Mouse (Mus musculus): ENCODE results near the gene Dph5.
"Not testable (repeated sequence)": the region's sequence is repeated elsewhere in the genome, so short reads cannot be mapped to it uniquely, and the experiment has no call there.

Gene Dph5

DNA sequence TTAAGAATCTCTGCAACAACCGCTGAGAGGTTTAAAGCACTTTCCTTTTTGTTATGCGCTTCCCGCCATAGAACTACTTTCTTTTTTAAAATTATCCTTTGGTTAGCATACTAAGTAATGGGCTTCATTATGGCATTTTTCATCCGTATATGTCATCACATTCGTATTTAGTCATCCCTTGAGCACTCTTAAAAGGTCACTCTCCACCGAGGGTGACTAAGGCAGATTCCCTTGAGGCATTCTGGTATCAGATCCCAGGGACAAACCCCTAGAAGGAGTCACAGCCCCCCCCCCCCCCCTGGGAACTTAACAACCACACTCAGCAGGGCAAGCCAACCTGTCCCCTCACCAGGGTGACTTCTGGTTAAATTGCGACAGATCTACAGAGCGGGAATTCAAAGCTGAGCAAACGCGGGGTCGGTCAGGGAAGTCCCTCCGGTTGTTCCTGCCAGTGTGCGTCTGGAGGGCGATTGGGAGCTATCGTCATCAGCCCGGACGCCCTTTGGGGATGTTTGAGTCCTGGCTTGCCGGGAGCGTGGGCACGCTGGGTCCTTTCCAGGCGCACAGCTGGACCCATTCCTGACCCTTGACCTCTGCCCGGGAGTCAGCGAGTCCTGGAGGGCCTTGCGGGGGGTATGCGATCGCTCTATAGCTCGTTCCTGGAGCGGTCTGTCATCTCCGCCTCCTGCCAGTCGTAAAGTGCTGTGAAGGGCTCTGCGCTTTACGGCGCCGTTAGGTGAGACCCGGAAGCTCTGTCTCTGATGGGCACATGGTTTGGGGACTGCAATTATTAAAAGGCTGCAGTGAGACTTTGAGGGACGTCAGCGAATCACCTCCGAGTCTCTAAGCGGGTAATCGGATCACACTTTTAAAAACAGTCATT lies at the start of gene Dph5:
Gene Dph5 (plus strand): TSS at position 411 of the 883 bp plus-strand sequence.
- peak; percentile 92 for DNase-seq (ENCODE audit: low spot score in 2 of 2)

- peak in 1 of 2 experiments; percentile 10 for DNase-seq (ENCODE audit: low spot score in 2 of 2)
These were observed 43.1 kb upstream of the Dph5 start for GRCm38 (mm10) chr3:115844566-115844965.

- no peak for DNase-seq (ENCODE audit: low spot score in 2 of 2)
These were observed 42.5 kb upstream of the Dph5 start for GRCm38 (mm10) chr3:115845032-115845618.

DNA sequence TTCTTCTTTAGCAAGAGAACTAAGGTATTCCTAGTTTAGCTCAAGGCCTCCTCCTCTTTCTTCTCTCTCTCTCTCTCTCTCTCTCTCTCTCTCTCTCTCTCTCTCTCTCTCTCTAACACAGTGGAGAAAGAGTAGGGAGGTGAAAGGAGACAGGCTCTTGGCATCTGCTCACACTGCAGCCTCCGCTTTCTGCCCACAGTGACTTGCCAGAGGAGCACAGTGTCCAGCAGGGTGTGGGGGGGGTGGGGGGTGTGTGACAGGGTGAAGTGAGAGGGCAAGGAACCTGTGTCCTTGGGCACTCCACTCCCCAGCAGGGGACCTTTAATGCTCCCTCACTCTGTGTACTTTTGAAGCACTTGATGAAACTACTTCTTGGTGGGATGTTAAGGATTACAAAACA lies 41.9 kb upstream of the Dph5 start:
- DNase-seq (ENCODE audit: low spot score in 2 of 2), result peak in 1 of 2 experiments; percentile 7

DNA sequence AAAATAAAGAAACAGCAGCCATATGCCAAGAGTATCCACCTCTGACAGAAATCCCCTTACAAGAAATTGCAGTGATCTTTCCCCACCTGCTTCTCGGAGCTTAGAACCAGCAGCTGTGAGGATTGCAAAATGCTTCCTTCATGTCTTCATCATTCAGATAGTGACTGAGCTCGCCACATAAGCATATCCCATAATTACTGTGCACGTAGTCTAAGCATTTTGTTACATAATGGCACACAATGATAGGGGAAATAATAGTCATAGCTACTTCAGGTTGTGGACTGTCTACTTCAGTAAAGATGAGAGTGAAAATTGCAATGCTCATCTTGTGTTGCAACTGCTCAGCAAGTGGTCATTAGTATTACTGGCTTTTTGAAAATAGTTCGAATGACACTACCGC lies 41.5 kb upstream of the Dph5 start:
- DNase-seq (ENCODE audit: low spot score in 2 of 2), result no peak

GRCm38 (mm10) chr3:115848686-115849480 lies 38.8 kb upstream of the Dph5 start:
- no peak for DNase-seq (ENCODE audit: low spot score in 2 of 2)

- DNase-seq (ENCODE audit: low spot score in 2 of 2), result no peak
These were observed 36.7 kb upstream of the Dph5 start for GRCm38 (mm10) chr3:115850946-115851345.

DNA sequence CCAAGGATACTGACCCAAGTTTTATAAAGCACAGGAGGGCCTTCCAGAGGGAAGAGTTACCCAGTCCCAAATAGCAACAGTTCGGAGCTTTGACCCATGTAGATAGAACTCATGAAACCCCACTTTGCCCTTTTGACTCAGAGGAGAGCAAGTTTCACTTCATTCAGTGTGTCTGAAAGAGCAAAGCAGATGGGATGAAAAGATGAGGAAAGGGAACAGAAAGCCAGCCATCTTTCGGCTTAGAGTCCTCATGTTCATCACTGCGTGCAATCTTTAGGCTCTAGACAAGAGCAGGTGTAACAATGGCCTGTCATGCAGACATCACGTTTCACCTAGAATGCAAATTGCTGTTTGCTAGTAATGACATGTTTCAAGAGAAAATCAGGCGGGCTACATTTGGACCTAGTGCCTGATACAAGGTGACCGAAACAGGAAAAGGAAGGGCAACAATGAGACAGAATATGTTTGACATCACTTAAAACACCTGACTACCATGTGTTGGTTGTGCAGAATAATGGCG lies 32.9 kb upstream of the Dph5 start:
- DNase-seq (ENCODE audit: low spot score in 2 of 2), result no peak

- DNase-seq (ENCODE audit: low spot score in 2 of 2), result peak in 1 of 2 experiments; percentile 25
These were observed 32.1 kb upstream of the Dph5 start for GRCm38 (mm10) chr3:115855576-115855975.

DNA sequence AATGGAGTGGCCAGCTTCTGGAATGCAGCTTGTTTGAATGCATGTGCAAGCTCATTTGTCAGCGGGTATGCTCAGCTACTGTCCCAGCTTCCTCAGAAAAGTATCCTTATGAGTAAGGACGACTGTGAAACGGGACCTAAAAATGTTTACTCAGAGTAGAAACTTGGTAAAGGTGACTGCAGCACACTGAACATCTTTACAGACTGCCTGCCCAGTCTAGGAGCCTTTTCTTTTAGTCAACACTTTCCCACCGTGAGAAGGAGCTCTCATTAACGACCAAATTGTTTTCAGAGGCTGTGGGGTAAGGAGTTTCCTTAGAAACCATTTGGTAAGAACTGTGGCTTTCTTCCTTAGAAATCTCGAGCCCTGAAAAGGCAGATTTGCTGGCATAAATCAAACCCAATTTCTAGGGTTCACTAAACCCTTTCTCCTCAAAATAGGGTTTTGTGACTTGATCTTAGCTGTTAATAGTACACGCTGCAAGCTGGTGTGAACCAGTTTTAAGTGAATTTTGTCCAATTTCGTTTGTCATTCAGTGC lies 31.1 kb upstream of the Dph5 start:
- peak in 1 of 2 experiments; percentile 4 for DNase-seq (ENCODE audit: low spot score in 2 of 2)

GRCm38 (mm10) chr3:115857436-115857835 lies 30.2 kb upstream of the Dph5 start:
- no peak for DNase-seq (ENCODE audit: low spot score in 2 of 2)

- no peak for DNase-seq (ENCODE audit: low spot score in 2 of 2)
These were observed 28.8 kb upstream of the Dph5 start for GRCm38 (mm10) chr3:115858822-115859221.

DNA sequence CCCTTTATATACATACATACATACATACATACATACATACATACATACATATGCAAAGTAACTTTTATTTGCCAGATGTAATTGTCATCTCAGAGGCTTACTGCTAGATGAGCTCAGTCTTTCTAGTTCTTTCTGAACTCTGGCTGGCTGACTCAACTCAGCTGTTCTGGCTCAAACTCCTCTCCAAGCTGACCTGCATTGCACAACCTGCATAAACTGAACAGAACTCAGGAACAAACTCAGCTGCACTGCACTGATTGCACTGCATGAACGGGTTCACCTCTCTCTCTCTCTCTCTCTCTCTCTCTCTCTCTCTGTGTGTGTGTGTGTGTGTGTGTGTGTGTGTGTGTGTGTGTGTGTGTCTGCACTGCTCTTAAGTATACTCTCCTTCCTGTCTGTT lies 26.9 kb upstream of the Dph5 start:
- DNase-seq (ENCODE audit: low spot score in 2 of 2), result not testable (repeated sequence)

- DNase-seq (ENCODE audit: low spot score in 2 of 2), result no peak
These were observed 24.1 kb upstream of the Dph5 start for GRCm38 (mm10) chr3:115863487-115863886.

DNA sequence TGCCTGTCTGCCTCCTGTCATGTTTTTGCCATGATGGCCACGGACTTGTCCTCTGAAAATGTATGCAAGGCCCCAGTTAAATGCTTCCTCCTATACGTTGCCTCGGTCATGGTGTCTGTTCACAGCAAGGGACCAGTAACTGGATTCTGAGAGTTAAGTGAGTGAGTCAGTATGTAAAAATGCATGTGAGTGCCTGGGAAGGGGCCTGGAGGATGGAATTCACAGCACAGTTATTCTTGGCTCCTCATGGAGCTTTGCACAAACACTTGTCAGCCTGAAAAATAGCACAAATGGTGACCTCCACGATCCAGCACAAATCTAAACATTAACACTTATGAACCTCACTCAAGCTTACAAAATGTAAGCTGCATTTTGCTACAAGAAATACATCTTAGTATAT lies 20.5 kb upstream of the Dph5 start:
- no peak for DNase-seq (ENCODE audit: low spot score in 2 of 2)

GRCm38 (mm10) chr3:115867901-115868300 lies 19.7 kb upstream of the Dph5 start:
- DNase-seq (ENCODE audit: low spot score in 2 of 2), result no peak

DNA sequence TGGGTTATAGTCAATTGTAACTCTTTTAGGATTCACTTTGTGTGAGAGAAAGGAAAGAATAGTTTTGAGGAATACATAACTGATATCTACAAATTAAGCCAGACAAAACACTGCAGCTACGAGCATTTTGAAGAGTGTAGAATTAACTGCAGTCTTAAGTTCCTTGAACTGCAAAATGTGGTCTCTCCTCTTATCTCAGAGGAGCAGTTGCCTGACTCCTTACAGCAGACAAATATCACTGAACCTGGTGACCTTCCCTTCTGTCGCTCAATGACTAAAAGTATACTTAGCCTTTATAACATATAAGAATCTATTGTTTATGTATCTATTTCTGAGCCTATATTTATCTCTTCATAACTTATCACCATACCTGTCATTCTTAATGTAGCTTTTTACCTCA lies 18.3 kb upstream of the Dph5 start:
- DNase-seq (ENCODE audit: low spot score in 2 of 2), result no peak

- no peak for DNase-seq (ENCODE audit: low spot score in 2 of 2)
These were observed 12.1 kb upstream of the Dph5 start for GRCm38 (mm10) chr3:115875551-115875950.

- no peak for DNase-seq (ENCODE audit: low spot score in 2 of 2)
These were observed 10.5 kb upstream of the Dph5 start for GRCm38 (mm10) chr3:115877133-115877532.

GRCm38 (mm10) chr3:115884086-115884485 lies 3.6 kb upstream of the Dph5 start:
- DNase-seq (ENCODE audit: low spot score in 2 of 2), result no peak

- no peak for DNase-seq (ENCODE audit: low spot score in 2 of 2)
These were observed 871 bp downstream of the Dph5 start for GRCm38 (mm10) chr3:115888310-115889106.
